Mouse (Mus musculus) limb, embryonic 15.5 days (tissue): ENCODE measurements around the gene Polm. TPM values are rescaled to one million over a fixed set of nuclear protein-coding genes. Genes with fewer than 3 reads are reported as not detected.

ENCODE experiments used
- ATAC-seq: fragments of 200-750 bp; cut with Nextera tagmentation; 2 replicates; pipeline ENCODE4 v1.8.0; 2017; ENCODE audit warnings: low read depth, moderate TSS enrichment; ENCODE audit not compliant: insufficient number of reproducible peaks, low FRiP score, low TSS enrichment
- H3K27ac ChIP-seq: fragments of 300-500 bp; sonication (generic); 2 replicates; pipeline ENCODE4 v1.5.1; 2015; ENCODE audit warnings: moderate library complexity, mild to moderate bottlenecking, inconsistent platforms
- H3K27me3 ChIP-seq: fragments of 300-500 bp; sonication (generic); 2 replicates; pipeline ENCODE4 v1.6.1; 2015; ENCODE audit warnings: inconsistent platforms
- H3K36me3 ChIP-seq: fragments of 300-500 bp; sonication (generic); 2 replicates; pipeline ENCODE4 v1.6.1; 2015; ENCODE audit warnings: inconsistent platforms
- H3K4me1 ChIP-seq: fragments of 300-500 bp; sonication (generic); 2 replicates; pipeline ENCODE4 v1.6.1; 2015; ENCODE audit warnings: inconsistent platforms
- H3K4me2 ChIP-seq: fragments of 300-500 bp; sonication (generic); 2 replicates; pipeline ENCODE4 v1.6.1; 2015; ENCODE audit warnings: mild to moderate bottlenecking, inconsistent platforms
- H3K4me3 ChIP-seq: fragments of 300-500 bp; sonication (generic); 2 replicates; pipeline ENCODE4 v1.5.1; 2015; ENCODE audit warnings: mild to moderate bottlenecking, inconsistent platforms
- H3K9ac ChIP-seq: fragments of 300-500 bp; sonication (generic); 2 replicates; pipeline ENCODE4 v1.6.1; 2015; ENCODE audit warnings: inconsistent platforms
- H3K9me3 ChIP-seq: fragments of 300-500 bp; sonication (generic); 2 replicates; pipeline ENCODE4 v1.6.1; 2016; ENCODE audit warnings: inconsistent platforms
- WGBS: fragments of 180-500 bp; shearing (Covaris S2); methylation state at CpG from one replicate; pipeline ENCODE4 v1.1.7; 2015; 5-methylcytosine and 5-hydroxymethylcytosine counted together
- polyA plus RNA-seq: library from polyadenylated mRNA; unstranded; fragments of >200 nt; fragmentation: Nextera tagmentation; extraction: Ambion mirVana; gene quantifications from 2 replicates; pipeline ENCODE4 v1.2.1, GENCODE M21; 2015

Polm gene
- polyA plus RNA-seq, 1 experiment from 2014 or later: 10.4 TPM

GRCm38 (mm10) chr11:5868324-5868723, 30.5 kb upstream of the Polm start:
- Histone ChIP-seq H3K27ac (no peak overlapping the region), H3K9ac (no peak overlapping the region), H3K4me2 (no peak overlapping the region), H3K9me3 (no peaks in the 10 kb centered on the region), H3K36me3 (peaks cover 85% of the 10 kb centered on the region), H3K27me3 (no peaks in the 10 kb centered on the region), H3K4me3 (no peak overlapping the region), H3K4me1 (no peaks in the 10 kb centered on the region; the same call in 1 of the 2 replicates)
- WGBS: 92% methylated on average over 12 of the region's 12 CpGs
- no peak for ATAC-seq

GRCm38 (mm10) chr11:5867196-5867595, 29.4 kb upstream of the Polm start:
- Histone ChIP-seq H3K4me1 (peaks cover 9% of the 10 kb centered on the region), H3K36me3 (peaks cover 74% of the 10 kb centered on the region), H3K4me3 (no peak overlapping the region), H3K4me2 (no peak overlapping the region), H3K9ac (no peak overlapping the region), H3K9me3 (no peaks in the 10 kb centered on the region), H3K27me3 (no peaks in the 10 kb centered on the region), H3K27ac (no peak overlapping the region)
- ATAC-seq: no peak
- 63% methylated on average over 2 of the region's 2 CpGs for WGBS

DNA sequence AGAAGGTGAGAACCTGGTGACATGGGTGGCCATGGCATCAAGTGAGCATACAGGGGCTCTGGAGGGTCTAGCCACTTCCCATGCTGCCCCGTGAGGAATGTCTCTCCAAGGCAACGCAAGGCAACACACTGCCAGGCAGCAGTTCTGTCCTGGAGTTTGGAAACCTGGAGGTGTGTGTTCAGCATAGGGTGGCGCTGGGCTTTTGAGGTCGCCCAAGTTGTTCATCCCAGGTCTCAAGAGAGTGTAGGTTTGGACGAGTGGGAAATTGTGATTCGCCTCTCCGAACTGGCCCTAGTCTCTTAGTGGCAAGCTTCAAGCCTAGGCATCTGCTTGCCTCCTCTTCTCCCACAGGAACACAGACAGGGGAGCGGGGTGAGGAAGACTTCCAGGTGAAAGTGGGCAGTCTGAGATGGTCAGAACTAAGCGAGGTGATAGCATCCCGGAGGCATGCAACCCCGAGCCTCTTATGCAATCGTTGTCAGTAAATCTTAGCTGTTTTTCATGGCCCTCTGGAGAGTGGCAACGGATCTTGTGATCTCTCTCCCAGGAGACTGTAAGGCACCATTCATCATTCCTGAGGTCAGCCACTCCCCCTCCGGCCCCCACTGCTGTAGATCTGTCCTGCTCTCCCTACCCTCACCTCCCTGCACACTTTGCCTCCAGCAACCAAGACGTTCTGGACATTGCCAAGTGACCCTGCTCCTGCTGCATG, 24.7 kb upstream of the Polm start:
- 0 out of 2 replicates have a peak, but pooled peaks cover 7% of the 10 kb centered on the region for H3K27me3 ChIP-seq
- peaks cover 28% of the 10 kb centered on the region for H3K4me1 ChIP-seq
- H3K4me3 ChIP-seq: peak overlapping the region; percentile 55
- H3K36me3 ChIP-seq: peaks cover 29% of the 10 kb centered on the region
- no peak for ATAC-seq
- H3K27ac ChIP-seq: 0 out of 2 replicates have a peak overlapping the region, but pooled peaks have one; percentile 58
- H3K9me3 ChIP-seq: no peaks in the 10 kb centered on the region
- peak overlapping the region; percentile 51 for H3K9ac ChIP-seq
- WGBS: 14% methylated on average over 15 of the region's 15 CpGs
- peak overlapping the region; percentile 85 for H3K4me2 ChIP-seq

DNA sequence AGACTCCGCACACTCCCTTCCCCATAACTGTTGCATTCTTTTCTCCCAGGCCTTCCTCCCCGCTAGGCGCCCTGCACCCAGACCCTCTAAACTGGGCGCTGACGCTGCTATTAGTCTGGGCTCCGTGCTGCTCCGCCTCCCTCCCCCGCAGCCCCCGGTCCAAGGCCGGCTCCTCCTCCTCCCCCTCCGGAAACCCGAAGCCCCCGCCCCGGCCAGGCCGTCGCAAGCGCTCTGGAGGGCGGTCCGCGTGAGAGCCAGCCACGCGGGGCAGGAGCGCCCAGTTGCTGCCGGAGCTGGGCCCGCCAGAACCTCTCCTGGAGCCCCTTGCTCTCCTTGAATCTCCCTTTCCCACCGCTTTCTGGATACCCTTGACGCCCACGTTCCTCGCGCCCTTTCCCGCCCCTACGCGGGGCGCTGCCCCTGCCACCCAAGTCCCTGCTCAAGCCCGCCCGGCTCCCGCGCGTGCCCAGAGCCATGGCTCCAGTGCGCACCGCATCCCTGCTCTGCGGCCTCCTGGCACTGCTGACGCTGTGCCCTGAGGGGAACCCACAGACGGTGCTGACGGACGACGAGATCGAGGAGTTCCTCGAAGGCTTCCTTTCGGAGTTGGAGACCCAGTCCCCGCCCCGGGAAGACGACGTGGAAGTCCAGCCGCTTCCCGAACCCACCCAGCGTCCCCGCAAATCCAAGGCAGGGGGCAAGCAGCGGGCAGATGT, 24.0 kb upstream of the Polm start, which contains the start of gene Aebp1:
Gene Aebp1 (plus strand): TSS at position 270 of the 716 bp plus-strand sequence.
- H3K27me3 ChIP-seq: 0 out of 2 replicates have a peak, but pooled peaks cover 7% of the 10 kb centered on the region
- WGBS: 2% methylated on average over 49 of the region's 59 CpGs
- H3K9me3 ChIP-seq: no peaks in the 10 kb centered on the region
- peak within 1 kb of the TSS; percentile 51 for H3K9ac ChIP-seq
- peaks cover 23% of the 10 kb centered on the region for H3K36me3 ChIP-seq
- H3K4me2 ChIP-seq: peak within 1 kb of the TSS; percentile 85
- ATAC-seq: peak; percentile 67; the same call in 1 of the 2 replicates
- peak within 1 kb of the TSS; percentile 55 for H3K4me3 ChIP-seq
- peaks cover 29% of the 10 kb centered on the region for H3K4me1 ChIP-seq
- peak within 1 kb of the TSS; percentile 58 for H3K27ac ChIP-seq

DNA sequence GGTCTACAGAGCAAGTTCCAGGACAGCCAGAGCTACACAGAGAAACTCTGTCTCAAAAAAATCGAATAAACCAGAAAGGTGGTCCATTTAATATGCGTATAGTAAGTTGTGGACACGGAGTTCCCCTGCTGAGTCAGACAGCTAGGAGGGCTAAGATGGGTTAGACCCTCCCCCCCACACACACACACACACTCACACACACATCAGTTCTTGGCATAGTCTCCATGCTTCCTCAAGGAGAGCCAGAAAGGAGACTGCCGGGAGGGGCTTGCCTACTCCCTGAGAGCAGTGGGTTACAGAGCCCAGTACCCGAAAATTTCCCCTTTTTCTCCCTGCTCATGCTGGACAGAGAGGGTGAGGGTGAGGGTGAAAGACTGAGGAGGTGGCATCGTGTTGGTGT, 22.8 kb upstream of the Polm start:
- 59% methylated on average over 6 of the region's 6 CpGs for WGBS
- no peak for ATAC-seq
- Histone ChIP-seq H3K9ac (no peak overlapping the region), H3K27me3 (0 out of 2 replicates have a peak, but pooled peaks cover 7% of the 10 kb centered on the region), H3K27ac (no peak overlapping the region), H3K9me3 (no peaks in the 10 kb centered on the region), H3K36me3 (peaks cover 16% of the 10 kb centered on the region), H3K4me1 (peaks cover 40% of the 10 kb centered on the region), H3K4me3 (no peak overlapping the region), H3K4me2 (no peak overlapping the region)

- 82% methylated on average over 13 of the region's 13 CpGs for WGBS
- 0 out of 2 replicates have a peak, but pooled peaks cover 7% of the 10 kb centered on the region for H3K27me3 ChIP-seq
- no peak overlapping the region for H3K9ac ChIP-seq
- H3K9me3 ChIP-seq: no peaks in the 10 kb centered on the region
- ATAC-seq: no peak
- peaks cover 41% of the 10 kb centered on the region for H3K4me1 ChIP-seq
- peaks cover 10% of the 10 kb centered on the region for H3K36me3 ChIP-seq
- H3K4me3 ChIP-seq: no peak overlapping the region
- no peak overlapping the region for H3K27ac ChIP-seq
- no peak overlapping the region for H3K4me2 ChIP-seq
Observed at GRCm38 (mm10) chr11:5859883-5860550, 22.2 kb upstream of the Polm start.

DNA sequence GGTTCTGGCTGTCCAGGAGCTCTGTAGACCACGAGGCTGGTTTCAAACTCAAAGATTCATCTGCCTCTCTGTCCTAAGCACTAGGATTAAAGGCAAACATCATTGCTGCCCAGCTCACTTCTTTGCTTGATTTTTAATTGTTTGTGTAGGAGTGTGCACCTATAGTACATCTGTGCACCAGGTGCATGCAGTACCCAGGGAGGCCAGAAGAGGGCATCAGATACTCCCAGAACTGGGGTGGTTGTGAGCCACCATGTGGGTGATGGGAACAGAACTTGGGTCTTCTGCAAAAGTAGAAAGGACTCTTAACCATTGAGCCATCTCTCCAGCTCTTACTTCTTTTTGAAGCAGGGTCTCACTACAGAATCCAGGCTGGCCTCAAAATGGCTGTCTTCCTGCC, 20.9 kb upstream of the Polm start:
- ATAC-seq: no peak
- H3K36me3 ChIP-seq: no peaks in the 10 kb centered on the region
- H3K4me3 ChIP-seq: no peak overlapping the region
- no peak overlapping the region for H3K27ac ChIP-seq
- WGBS: 68% methylated on average over 1 of the region's 1 CpGs
- H3K9me3 ChIP-seq: no peaks in the 10 kb centered on the region
- no peak overlapping the region for H3K9ac ChIP-seq
- 0 out of 2 replicates have a peak, but pooled peaks cover 7% of the 10 kb centered on the region for H3K27me3 ChIP-seq
- H3K4me2 ChIP-seq: no peak overlapping the region
- H3K4me1 ChIP-seq: peaks cover 41% of the 10 kb centered on the region

- Histone ChIP-seq H3K36me3 (no peaks in the 10 kb centered on the region), H3K9ac (no peak overlapping the region), H3K4me3 (no peak overlapping the region), H3K27me3 (0 out of 2 replicates have a peak, but pooled peaks cover 7% of the 10 kb centered on the region), H3K4me2 (no peak overlapping the region), H3K4me1 (peaks cover 35% of the 10 kb centered on the region), H3K27ac (peak overlapping the region; percentile 74), H3K9me3 (no peaks in the 10 kb centered on the region)
- WGBS: 67% methylated on average over 8 of the region's 8 CpGs
- no peak for ATAC-seq
Observed at GRCm38 (mm10) chr11:5856479-5857130, 18.8 kb upstream of the Polm start.

GRCm38 (mm10) chr11:5855902-5856301, 18.1 kb upstream of the Polm start:
- Histone ChIP-seq H3K9me3 (no peaks in the 10 kb centered on the region), H3K27me3 (0 out of 2 replicates have a peak, but pooled peaks cover 5% of the 10 kb centered on the region), H3K36me3 (no peaks in the 10 kb centered on the region), H3K4me2 (no peak overlapping the region), H3K9ac (no peak overlapping the region), H3K4me3 (no peak overlapping the region), H3K4me1 (peaks cover 30% of the 10 kb centered on the region), H3K27ac (peak overlapping the region; percentile 74)
- 20% methylated on average over 7 of the region's 7 CpGs for WGBS
- peak; percentile 68 for ATAC-seq

DNA sequence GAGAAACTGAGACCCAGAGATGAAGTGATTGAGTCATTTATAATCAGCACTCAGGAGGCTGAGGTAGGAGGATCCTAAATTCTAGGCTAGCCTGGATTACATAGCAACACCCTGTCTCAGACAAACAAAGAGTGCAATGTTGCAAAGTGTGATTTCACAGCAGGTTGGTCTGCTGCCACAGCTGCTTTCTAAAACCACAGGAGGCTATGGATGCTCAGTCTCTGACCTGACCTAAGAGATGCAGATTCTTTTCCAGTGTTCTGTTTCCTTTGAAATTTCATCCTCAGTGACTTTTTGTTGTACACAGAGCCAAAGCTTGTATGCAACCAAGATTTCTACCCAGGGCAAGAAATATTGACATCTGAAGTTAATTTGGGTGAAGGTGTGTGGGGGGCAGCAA, 17.7 kb upstream of the Polm start:
- Histone ChIP-seq H3K9me3 (no peaks in the 10 kb centered on the region), H3K4me3 (no peak overlapping the region), H3K4me1 (peaks cover 27% of the 10 kb centered on the region), H3K27me3 (0 out of 2 replicates have a peak, but pooled peaks cover 1% of the 10 kb centered on the region), H3K4me2 (no peak overlapping the region), H3K36me3 (no peaks in the 10 kb centered on the region), H3K9ac (no peak overlapping the region), H3K27ac (peak overlapping the region; percentile 74)
- ATAC-seq: no peak

DNA sequence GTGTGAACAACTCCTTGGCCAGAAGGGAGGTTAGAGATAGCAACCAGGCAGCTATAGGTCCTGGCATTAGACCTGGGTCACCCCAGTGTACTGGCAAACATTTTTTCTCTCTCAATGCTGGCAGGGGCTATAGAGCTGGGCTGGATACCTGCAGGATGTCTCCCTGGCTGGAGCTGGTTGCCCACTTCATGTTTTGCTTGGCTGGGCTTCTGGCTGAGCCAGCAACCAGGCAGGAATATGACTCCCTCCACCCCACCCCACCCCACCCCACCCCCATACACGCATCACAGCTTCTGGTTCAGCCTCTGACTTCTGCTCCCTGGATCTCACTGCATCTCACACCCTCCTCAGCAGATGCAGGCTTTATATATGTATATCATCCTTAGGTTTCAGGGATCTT, 14.5 kb upstream of the Polm start:
- no peak for ATAC-seq
- WGBS: 29% methylated on average over 1 of the region's 1 CpGs
- H3K4me1 ChIP-seq: peaks cover 36% of the 10 kb centered on the region
- H3K27me3 ChIP-seq: no peaks in the 10 kb centered on the region
- H3K27ac ChIP-seq: peak overlapping the region; percentile 40; the same call in 1 of the 2 replicates
- no peak overlapping the region for H3K4me3 ChIP-seq
- no peaks in the 10 kb centered on the region for H3K36me3 ChIP-seq
- H3K9me3 ChIP-seq: no peaks in the 10 kb centered on the region
- H3K4me2 ChIP-seq: no peak overlapping the region
- no peak overlapping the region for H3K9ac ChIP-seq
